Mouse (Mus musculus) limb, embryonic 10.5 days (tissue): ENCODE measurements around the gene Fam71e1. TPM values are rescaled to one million over a fixed set of nuclear protein-coding genes. Genes with fewer than 3 reads are reported as not detected.

Experiments used
- DNase-seq: peaks from one replicate; pipeline ENCODE4 v3.0.0-alpha.2; 2017; ENCODE audit warnings: low spot score
- H3K27ac ChIP-seq: fragments of 300-500 bp; sonication (generic); 2 replicates; pipeline ENCODE4 v1.5.1; 2016; ENCODE audit warnings: mild to moderate bottlenecking
- H3K27me3 ChIP-seq: fragments of 300-500 bp; sonication (generic); 2 replicates; pipeline ENCODE4 v1.6.1; 2016; ENCODE audit warnings: low read depth, mild to moderate bottlenecking; ENCODE audit not compliant: poor library complexity, severe bottlenecking
- H3K36me3 ChIP-seq: fragments of 300-500 bp; sonication (generic); 2 replicates; pipeline ENCODE4 v1.6.1; 2016; ENCODE audit warnings: mild to moderate bottlenecking, moderate library complexity
- H3K4me1 ChIP-seq: fragments of 300-500 bp; sonication (generic); 2 replicates; pipeline ENCODE4 v1.6.1; 2016
- H3K4me3 ChIP-seq: fragments of 300-500 bp; sonication (generic); 2 replicates; pipeline ENCODE4 v1.5.1; 2016; ENCODE audit warnings: mild to moderate bottlenecking, moderate library complexity
- H3K9me3 ChIP-seq: fragments of 300-500 bp; sonication (generic); replicated peaks from 2 replicates; pipeline ENCODE4 v1.6.1; 2016; ENCODE audit warnings: mild to moderate bottlenecking
- WGBS: fragments of 180-500 bp; shearing (Covaris S2); methylation state at CpG from one replicate; pipeline ENCODE4 v1.1.7; 2016; 5-methylcytosine and 5-hydroxymethylcytosine counted together
- polyA plus RNA-seq: library from polyadenylated mRNA; unstranded; fragments of >200 nt; fragmentation: Nextera tagmentation; extraction: Ambion mirVana; gene quantifications from 2 replicates; pipeline ENCODE4 v1.2.1, GENCODE M21; 2016

The Fam71e1 gene
- polyA plus RNA-seq, 1 experiment from 2014 or later: 16.5 TPM

DNA sequence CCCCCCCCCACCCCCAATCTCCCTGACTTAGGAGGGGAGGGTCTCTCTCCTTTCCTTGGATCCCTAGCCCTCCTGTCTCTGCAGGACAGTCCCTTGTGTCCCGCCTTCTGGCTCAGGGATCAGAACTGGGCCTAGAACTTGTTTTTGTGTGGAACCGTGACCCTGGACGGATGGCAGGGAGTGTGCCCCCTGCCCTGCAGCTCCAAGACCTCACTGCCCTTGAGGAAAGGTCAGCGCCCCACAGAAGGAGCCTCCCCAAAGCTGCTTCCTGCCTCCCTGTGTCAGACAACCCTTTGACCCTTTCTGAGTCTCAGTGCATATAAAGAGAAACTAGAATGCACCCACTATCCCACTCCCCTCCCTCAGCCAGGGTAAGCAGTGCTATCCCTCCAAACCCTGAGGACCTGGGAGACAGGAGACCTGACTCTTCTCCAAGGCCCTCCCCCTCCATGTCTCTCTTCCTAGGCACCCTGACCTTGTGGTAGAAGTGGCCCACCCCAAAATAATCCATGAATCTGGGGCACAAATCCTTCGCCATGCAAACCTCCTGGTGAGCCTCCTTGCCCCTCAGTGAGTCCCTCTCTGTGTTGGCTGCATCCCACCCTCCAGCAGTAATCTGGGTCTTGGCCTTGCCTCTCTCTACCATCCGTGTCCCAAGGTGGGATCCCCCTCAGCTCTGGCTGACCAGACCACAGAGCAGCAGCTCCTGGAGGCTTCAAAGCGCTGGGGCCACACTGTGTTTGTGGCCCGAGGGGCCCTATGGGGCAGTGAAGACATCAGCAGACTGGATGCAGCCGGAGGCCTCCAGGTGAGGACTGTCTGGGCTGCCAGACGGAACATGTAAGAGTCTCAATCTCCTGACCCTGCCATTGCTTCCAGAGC is 30.1 kb upstream of the Fam71e1 start:
- peaks cover 58% of the 10 kb centered on the region for H3K4me1 ChIP-seq
- H3K36me3 ChIP-seq: peaks cover 7% of the 10 kb centered on the region
- H3K4me3 ChIP-seq: no peak overlapping the region
- H3K27me3 ChIP-seq: peaks cover 55% of the 10 kb centered on the region
- peak overlapping the region; percentile 86; the same call in 1 of the 2 replicates for H3K27ac ChIP-seq
- WGBS: 86% methylated on average over 10 of the region's 10 CpGs
- no peaks in the 10 kb centered on the region for H3K9me3 ChIP-seq
- no peak for DNase-seq

GRCm38 (mm10) chr7:44466888-44467311 is 29.5 kb upstream of the Fam71e1 start:
- peak overlapping the region; percentile 80; the same call in 1 of the 2 replicates for H3K4me3 ChIP-seq
- 84% methylated on average over 16 of the region's 16 CpGs for WGBS
- DNase-seq: no peak
- peaks cover 4% of the 10 kb centered on the region for H3K36me3 ChIP-seq
- H3K27ac ChIP-seq: peak overlapping the region; percentile 86
- peaks cover 48% of the 10 kb centered on the region for H3K27me3 ChIP-seq
- H3K4me1 ChIP-seq: peaks cover 57% of the 10 kb centered on the region
- no peaks in the 10 kb centered on the region for H3K9me3 ChIP-seq

- DNase-seq: peak; percentile 90
- Histone ChIP-seq H3K36me3 (peaks cover 4% of the 10 kb centered on the region), H3K4me1 (peaks cover 49% of the 10 kb centered on the region), H3K27ac (peak within 1 kb of the TSS; percentile 86), H3K9me3 (no peaks in the 10 kb centered on the region), H3K27me3 (peaks cover 40% of the 10 kb centered on the region), H3K4me3 (peak within 1 kb of the TSS; percentile 80)
- under 1% methylated on average over 42 of the region's 42 CpGs for WGBS
These were observed 28.5 kb upstream of the Fam71e1 start, which contains the start of gene Josd2 for GRCm38 (mm10) chr7:44467811-44468411. Josd2 (plus strand) TSS chr7:44467980.

DNA sequence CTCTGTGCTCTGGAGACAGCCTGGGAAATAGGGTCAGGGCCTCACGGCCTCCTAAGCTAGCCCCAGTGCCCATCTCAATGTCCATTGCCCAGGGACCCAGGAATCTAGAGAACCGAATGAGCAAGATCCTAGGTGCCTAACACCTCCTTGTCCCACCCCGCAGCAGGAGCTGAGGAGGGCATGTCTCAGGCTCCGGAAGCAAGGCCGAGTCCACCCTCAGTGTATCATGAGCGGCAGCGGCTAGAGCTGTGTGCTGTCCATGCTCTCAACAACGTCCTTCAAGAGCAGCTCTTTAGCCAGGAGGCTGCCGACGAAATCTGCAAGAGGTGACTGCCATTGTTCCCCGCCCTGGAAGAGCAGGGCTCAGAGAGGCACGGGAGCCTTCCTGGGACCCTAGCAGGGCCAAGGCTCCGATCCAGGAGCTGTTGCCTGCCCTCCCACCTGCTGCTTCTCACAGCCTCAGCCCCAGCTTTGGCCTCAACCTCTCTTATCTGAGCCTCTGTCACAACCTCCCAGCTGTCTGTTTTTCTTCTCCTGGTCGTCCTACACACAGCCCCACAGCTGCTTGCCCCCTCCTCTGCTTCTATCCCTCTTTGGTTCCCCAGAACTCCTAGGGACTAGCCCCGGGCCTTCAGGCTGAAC is 27.6 kb upstream of the Fam71e1 start:
- H3K4me3 ChIP-seq: peak overlapping the region; percentile 80
- peak overlapping the region; percentile 86 for H3K27ac ChIP-seq
- peaks cover 40% of the 10 kb centered on the region for H3K27me3 ChIP-seq
- no peak for DNase-seq
- peaks cover 52% of the 10 kb centered on the region for H3K4me1 ChIP-seq
- H3K36me3 ChIP-seq: peaks cover 4% of the 10 kb centered on the region
- 75% methylated on average over 15 of the region's 15 CpGs for WGBS
- no peaks in the 10 kb centered on the region for H3K9me3 ChIP-seq

DNA sequence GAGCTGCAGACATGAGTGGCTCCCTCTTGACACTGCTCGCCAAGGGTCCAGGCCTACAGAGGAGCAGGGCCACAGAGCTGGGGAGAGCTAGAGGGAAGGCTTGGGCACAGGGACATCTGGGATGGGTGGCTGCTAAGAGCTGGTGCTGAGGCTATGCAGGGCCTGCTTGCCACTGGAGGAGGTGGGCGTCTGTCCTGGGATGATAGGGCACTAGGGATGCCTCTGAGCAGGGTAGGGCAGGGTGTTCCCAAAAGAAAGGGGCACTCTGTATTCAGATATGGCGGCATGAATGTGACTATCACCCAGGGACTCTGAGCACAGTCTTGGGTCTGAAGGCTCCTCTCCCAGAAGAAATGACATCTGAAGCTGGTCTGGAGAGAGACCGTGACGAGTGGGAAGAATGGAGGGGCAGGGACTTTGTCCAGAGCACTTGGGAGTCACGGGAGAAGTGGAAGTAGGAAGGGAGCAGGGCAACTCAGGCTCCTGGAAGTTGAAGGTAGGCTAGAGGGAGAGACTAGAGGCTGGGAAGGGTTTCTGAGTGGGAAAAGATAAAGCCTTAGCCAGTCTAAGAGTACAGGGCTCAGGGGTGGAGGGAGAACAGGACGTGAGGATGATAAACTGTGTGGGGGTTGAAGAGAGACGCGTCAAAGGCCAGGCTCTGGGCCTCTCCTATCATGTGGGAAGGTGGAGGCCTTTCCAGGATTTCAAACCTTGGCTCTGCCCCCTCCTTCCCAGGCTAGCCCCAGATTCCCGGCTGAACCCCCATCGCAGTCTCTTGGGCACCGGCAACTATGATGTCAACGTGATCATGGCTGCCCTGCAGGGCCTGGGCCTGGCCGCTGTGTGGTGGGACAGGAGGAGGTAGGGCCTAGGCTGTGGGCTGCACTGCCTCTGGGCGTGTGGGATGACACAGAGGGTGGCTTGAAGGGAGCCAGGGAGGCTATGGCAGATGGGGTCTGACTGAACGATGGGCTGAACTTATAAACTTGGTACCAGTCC is 26.4 kb upstream of the Fam71e1 start:
- DNase-seq: no peak
- H3K4me3 ChIP-seq: peak overlapping the region; percentile 17; the same call in 1 of the 2 replicates
- peaks cover 50% of the 10 kb centered on the region for H3K4me1 ChIP-seq

DNA sequence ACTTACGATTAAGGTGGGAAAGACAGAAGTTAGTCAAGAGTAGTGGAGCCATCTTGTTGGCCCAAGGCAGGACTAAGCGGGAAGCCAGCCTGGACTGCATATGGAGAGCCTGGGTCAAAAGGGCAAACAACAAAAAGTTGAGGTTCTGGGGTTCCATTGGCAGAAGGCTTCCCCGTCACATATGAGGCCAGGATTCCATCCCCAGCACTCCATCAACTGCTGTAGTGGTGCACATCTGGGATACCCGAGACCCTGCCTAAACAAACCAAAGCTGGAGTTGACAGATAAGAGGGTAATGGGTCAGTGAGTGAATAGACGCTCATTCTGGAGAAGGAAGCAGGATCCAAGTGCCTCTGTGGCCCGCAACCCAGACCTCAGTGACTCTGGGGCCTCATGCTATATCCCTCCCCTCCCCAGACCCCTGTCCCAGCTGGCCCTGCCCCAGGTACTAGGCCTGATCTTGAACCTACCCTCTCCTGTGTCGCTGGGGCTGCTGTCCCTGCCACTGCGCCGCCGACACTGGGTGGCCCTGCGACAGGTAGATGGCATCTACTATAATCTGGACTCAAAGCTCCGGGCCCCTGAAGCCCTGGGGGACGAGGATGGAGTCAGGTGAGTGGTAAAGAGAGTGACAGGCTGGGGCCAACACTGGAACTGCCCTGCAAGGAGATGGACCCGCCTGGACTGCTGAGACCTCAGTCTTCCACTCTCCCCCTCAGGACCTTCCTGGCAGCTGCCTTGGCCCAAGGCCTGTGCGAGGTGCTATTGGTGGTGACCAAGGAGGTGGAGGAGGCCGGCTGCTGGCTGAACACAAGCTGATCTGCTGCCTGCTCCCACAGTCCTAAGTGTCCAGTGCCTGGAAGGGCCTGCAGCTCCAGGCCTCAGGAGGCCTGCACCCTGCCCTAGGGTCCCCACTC is 25.4 kb upstream of the Fam71e1 start:
- no peak for DNase-seq
- H3K4me1 ChIP-seq: peaks cover 46% of the 10 kb centered on the region
- no peak overlapping the region for H3K4me3 ChIP-seq
- 82% methylated on average over 16 of the region's 16 CpGs for WGBS
- 0 out of 2 replicates have a peak overlapping the region, but pooled peaks have one; percentile 7 for H3K27ac ChIP-seq
- H3K36me3 ChIP-seq: peaks cover 4% of the 10 kb centered on the region
- no peaks in the 10 kb centered on the region for H3K9me3 ChIP-seq
- H3K27me3 ChIP-seq: peaks cover 41% of the 10 kb centered on the region

More for the DNA sequence above, 26.4 kb upstream of the Fam71e1 start:
- Histone ChIP-seq H3K36me3 (peaks cover 4% of the 10 kb centered on the region), H3K27ac (peak overlapping the region; percentile 42; the same call in 1 of the 2 replicates), H3K9me3 (no peaks in the 10 kb centered on the region), H3K27me3 (peaks cover 40% of the 10 kb centered on the region)
- 86% methylated on average over 16 of the region's 16 CpGs for WGBS

DNA sequence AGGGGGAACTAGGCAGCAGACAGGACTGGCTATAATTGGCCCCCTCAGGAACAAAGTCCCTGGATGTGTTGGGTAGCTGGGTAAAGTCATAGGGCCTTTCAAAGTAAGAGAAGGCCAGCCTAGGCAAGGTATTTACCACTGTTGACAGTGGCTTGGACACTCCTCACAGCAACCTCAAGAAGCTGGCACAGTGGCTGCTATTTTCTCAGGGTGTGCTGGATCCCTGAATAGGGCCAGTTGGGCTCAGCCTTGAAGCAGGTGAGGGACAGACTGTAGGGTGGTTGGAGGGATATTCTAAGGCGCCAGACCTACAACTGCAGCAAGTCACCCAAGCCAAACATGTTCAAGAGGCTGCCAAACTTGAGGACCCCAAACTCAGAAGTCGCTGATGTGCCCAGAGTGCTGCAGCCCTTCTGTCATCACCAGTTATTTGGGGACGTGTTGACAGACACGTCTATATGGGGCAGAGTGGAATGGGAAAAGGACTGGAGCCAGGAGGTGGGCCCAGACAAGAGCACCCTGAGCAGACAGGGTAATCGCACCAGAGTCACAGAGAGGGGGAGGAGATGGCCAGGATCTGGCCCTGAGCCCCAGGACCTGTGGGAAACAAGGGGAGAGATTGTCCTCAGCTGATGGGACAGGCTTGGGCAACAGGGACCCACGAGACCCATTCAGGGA is 24.4 kb upstream of the Fam71e1 start:
- no peak overlapping the region for H3K4me3 ChIP-seq
- peaks cover 40% of the 10 kb centered on the region for H3K4me1 ChIP-seq
- H3K9me3 ChIP-seq: no peaks in the 10 kb centered on the region
- DNase-seq: no peak
- peaks cover 43% of the 10 kb centered on the region for H3K27me3 ChIP-seq
- no peak overlapping the region for H3K27ac ChIP-seq
- H3K36me3 ChIP-seq: peaks cover 4% of the 10 kb centered on the region
- WGBS: 54% methylated on average over 6 of the region's 6 CpGs

GRCm38 (mm10) chr7:44472558-44472885 is 23.9 kb upstream of the Fam71e1 start:
- H3K36me3 ChIP-seq: peaks cover 4% of the 10 kb centered on the region
- DNase-seq: no peak
- H3K27ac ChIP-seq: no peak overlapping the region
- WGBS: 33% methylated on average over 1 of the region's 1 CpGs
- H3K27me3 ChIP-seq: peaks cover 48% of the 10 kb centered on the region
- peaks cover 35% of the 10 kb centered on the region for H3K4me1 ChIP-seq
- H3K9me3 ChIP-seq: no peaks in the 10 kb centered on the region
- no peak overlapping the region for H3K4me3 ChIP-seq

DNA sequence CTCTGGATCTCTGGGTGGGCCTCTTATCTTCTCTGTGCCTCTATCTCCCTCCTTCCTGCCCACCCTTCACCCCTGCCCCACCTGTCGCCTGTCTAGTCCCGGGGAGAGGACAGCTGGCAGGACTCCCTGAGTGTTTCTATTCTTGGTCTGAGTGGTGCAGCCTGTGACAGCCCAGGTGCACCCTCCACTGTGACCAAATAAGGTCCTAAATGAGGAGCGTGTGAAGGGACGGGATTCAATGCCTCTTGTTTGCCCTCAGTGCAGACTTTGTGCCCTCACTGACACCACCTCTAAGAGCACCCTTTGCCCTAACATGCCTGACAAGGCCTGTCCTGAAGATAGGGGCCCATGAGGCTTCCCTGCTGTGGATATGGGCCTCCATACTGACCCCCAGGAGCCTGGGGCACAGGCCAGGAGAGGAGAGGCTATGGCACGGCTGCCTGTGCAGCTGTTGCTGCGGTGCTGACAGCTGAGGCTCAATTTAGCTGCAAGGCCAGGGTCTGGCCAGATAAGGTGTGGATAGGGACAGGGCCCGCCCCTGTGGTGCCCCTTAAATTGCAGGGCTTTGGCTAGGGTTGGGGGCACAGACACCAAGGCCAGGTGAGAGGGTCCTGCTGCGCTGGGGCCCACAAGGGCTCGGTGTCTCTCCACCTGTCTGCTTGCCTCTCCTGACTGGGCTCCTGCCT is 23.3 kb upstream of the Fam71e1 start:
- Histone ChIP-seq H3K27ac (0 out of 2 replicates have a peak overlapping the region, but pooled peaks have one; percentile 2), H3K4me1 (peaks cover 31% of the 10 kb centered on the region), H3K4me3 (no peak overlapping the region), H3K27me3 (peaks cover 54% of the 10 kb centered on the region), H3K9me3 (no peaks in the 10 kb centered on the region), H3K36me3 (peaks cover 4% of the 10 kb centered on the region)
- 59% methylated on average over 9 of the region's 9 CpGs for WGBS
- DNase-seq: no peak

GRCm38 (mm10) chr7:44474419-44474818 is 22.0 kb upstream of the Fam71e1 start:
- no peak for DNase-seq
- H3K27me3 ChIP-seq: peaks cover 67% of the 10 kb centered on the region
- H3K36me3 ChIP-seq: peaks cover 2% of the 10 kb centered on the region
- H3K4me1 ChIP-seq: peaks cover 20% of the 10 kb centered on the region
- H3K4me3 ChIP-seq: no peak overlapping the region
- WGBS: 32% methylated on average over 4 of the region's 4 CpGs
- H3K9me3 ChIP-seq: no peaks in the 10 kb centered on the region
- H3K27ac ChIP-seq: peak overlapping the region; percentile 47
